In the genomic region with DNA sequence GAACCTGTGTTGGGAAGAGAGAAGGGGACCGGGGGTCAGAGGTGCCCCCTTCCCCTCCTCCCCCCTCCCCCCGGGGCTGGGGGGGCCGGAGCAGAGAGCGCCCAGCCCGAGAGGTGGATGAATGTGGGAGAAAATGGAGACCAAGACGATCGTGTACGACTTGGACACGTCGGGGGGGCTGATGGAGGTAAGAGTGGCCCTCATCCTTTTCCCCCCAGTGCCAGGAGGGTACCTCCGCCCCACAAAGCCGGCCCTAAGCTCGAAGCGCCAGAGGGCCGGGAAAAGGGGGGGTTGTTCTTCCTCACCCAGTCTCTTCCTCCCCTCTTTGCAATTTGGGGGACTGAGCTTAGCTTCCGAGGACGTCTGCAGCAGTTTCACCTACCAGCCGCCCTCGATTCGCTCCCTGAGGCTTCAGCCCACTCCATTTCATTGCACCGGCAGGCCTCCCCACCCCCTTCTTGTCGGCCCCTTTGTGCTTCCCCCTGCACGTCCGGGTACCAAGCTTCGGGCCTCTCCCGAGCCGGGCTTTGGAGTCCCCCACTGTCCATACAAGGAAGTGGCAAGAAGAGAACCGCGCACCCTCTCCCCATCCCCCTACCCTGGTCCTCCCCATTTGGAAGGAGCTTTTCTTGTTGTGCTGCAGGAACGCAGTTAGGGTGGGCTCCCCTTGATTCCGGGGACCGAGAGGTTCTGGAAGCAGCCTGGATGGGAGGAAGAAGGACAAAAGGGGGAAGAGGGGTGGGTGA, we compare ENCODE assay signal across 8 mouse cellular contexts. TPM values are rescaled to one million over a fixed set of nuclear protein-coding genes. Genes with fewer than 3 reads are reported as not detected.
DNase-seq lines count a peak whose midpoint lies in the region; ATAC-seq lines count a peak whose summit lies in the region.

No protein-coding gene starts in this region.

- DNase-seq in urinary bladder, adult 18-20 months (ENCODE audit: low spot score in 2 of 2), result peak; percentile 39 to 50
- DNase-seq in urinary bladder, postnatal 10 days (ENCODE audit: low spot score), result no peak
- DNase-seq in embryo, embryonic 11 days, result peak; percentile 73
- DNase-seq in kidney, postnatal 36 days, result peak; percentile 33 to 57
- DNase-seq in lung, adult 18-20 months, result peak; percentile 49 to 55
- DNase-seq in ovary, adult 18-20 months (ENCODE audit: low spot score), result peak; percentile 46
- peak; percentile 79 for DNase-seq in thymus, postnatal 14 days

- peak overlapping the region; percentile 100 for H3K4me3 ChIP-seq in heart, embryonic 15.5 days

- ATAC-seq in heart, embryonic 15.5 days (replicated peaks; ENCODE audit: insufficient number of reproducible peaks, insufficient read depth, low FRiP score, low read depth), result no peak

- 0% methylated on average over 29 of the region's 32 CpGs for WGBS in heart, embryonic 15.5 days

- 0 out of 2 replicates have a peak, but pooled peaks cover 10% of the 10 kb centered on the region for H3K36me3 ChIP-seq in heart, embryonic 15.5 days

- H3K9ac ChIP-seq in heart, embryonic 15.5 days, result peak overlapping the region; percentile 99

- H3K27me3 ChIP-seq in heart, embryonic 15.5 days, result peaks cover 7% of the 10 kb centered on the region; the same call in 1 of the 2 replicates

- H3K4me2 ChIP-seq in heart, embryonic 15.5 days, result peak overlapping the region; percentile 90

- H3K4me1 ChIP-seq in heart, embryonic 15.5 days (replicated peaks), result peaks cover 15% of the 10 kb centered on the region

- peak overlapping the region; percentile 99 for H3K27ac ChIP-seq in heart, embryonic 15.5 days

- no peaks in the 10 kb centered on the region for H3K9me3 ChIP-seq in heart, embryonic 15.5 days (replicated peaks)

RNA-seq across cellular contexts. Expression of gene Phf12, which starts 0.8 kb away (rescaled TPM):
- polyA plus RNA-seq in heart, embryonic 15.5 days (2015; fragmentation: Nextera tagmentation; extraction: Ambion mirVana), result 9.6 and 12.8 TPM in 2 replicates

RNA-seq across cellular contexts. Expression of gene Dhrs13, which starts 48.7 kb away (rescaled TPM):
- 10.7 and 14.0 TPM in 2 replicates for polyA plus RNA-seq in heart, embryonic 15.5 days (2015; fragmentation: Nextera tagmentation; extraction: Ambion mirVana)

RNA-seq across cellular contexts. Expression of gene Sez6, which starts 52.8 kb away (rescaled TPM):
- polyA plus RNA-seq in heart, embryonic 15.5 days (2015; fragmentation: Nextera tagmentation; extraction: Ambion mirVana), result 0.05 and 0.15 TPM in 2 replicates

RNA-seq across cellular contexts. Expression of gene Flot2, which starts 54.4 kb away (rescaled TPM):
- 85.8 and 100 TPM in 2 replicates for polyA plus RNA-seq in heart, embryonic 15.5 days (2015; fragmentation: Nextera tagmentation; extraction: Ambion mirVana)
